Mouse (Mus musculus): ENCODE results near the gene Vmp1. TPM values are rescaled to one million over a fixed set of nuclear protein-coding genes. Genes with fewer than 3 reads are reported as not detected.
A peak's percentile ranks its signal among the peaks of the same experiment; 100 is the strongest.

The Vmp1 gene
- polyA plus RNA-seq, 1 experiment, result 157 TPM

DNA sequence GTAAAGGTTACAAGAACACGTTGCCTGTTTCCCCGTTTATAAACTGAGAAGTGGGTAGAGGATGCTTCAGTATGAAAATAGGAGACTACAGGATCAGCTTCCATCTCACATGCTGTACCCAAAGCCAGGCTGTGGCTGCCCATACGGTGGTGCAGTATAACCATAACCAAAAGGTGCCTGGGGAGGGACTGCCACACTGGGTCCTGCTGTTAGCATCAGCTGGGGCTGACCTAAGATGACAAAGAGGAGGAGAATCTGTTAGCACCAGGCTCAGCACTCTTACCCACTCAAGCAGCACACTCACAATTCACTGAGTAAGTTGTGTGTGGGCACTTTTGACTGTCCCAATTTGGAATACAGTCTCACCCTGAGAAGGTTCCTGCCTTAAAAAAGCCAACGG, 11.8 kb upstream of the Vmp1 start:
- Histone ChIP-seq H3K27me3 (ENCODE audit: control insufficient read depth, insufficient read depth, insufficient read length) (no peaks in the 10 kb centered on the region), H3K36me3 (ENCODE audit: control insufficient read depth, insufficient read depth) (peaks cover 96% of the 10 kb centered on the region), H3K4me3 (ENCODE audit: insufficient read depth, poor library complexity, severe bottlenecking) (no peak overlapping the region), H3K79me3 (ENCODE audit: low read depth) (peaks cover 3% of the 10 kb centered on the region), H3K79me2 (ENCODE audit: control insufficient read depth, insufficient read depth) (peaks cover 25% of the 10 kb centered on the region), H3ac (ENCODE audit: control insufficient read depth, insufficient read length, low read depth) (no peak overlapping the region)
- TF ChIP-seq FOSL1 (IDR thresholded peaks at IDR 0.05; ENCODE audit: insufficient read depth, low read length, poor library complexity, severe bottlenecking) (no peak), CTCF (IDR thresholded peaks at IDR 0.05; ENCODE audit: control insufficient read depth, insufficient read depth, insufficient read length) (no peak), MYOD1 (IDR thresholded peaks at IDR 0.05; ENCODE audit: control insufficient read depth, insufficient read length, low read depth) (no peak), USF1 (IDR thresholded peaks at IDR 0.05; ENCODE audit: low read depth) (no peak), CEBPB (IDR thresholded peaks at IDR 0.05; ENCODE audit: low read depth) (no peak), MAX (IDR thresholded peaks at IDR 0.05) (no peak), MYOG (IDR thresholded peaks at IDR 0.05; ENCODE audit: control insufficient read depth, extremely low read depth, insufficient read length) (no peak)

DNA sequence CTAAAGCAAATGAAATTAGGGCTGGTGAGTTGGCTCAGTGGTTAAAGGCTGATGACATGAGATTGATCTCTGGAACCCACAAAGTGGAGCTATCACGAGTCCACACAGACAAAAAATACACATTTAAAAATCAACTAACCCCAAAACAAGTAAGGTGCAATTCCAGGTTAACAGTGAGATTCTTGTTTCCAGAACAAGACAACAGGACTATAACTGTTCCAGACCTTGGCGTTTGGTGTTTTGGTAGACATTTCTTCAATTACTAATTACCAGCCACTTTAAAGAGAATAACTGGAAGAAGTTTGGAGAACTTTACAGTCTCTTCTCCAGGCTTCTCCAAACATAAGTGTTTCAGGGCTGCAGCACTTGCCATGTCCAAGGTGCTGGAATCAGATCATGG, 8.9 kb upstream of the Vmp1 start:
- Histone ChIP-seq H3K36me3 (ENCODE audit: control insufficient read depth, insufficient read depth) (peaks cover 95% of the 10 kb centered on the region), H3K27me3 (ENCODE audit: control insufficient read depth, insufficient read depth, insufficient read length) (no peaks in the 10 kb centered on the region), H3K79me2 (ENCODE audit: control insufficient read depth, insufficient read depth) (peaks cover 54% of the 10 kb centered on the region), H3ac (ENCODE audit: control insufficient read depth, insufficient read length, low read depth) (no peak overlapping the region), H3K79me3 (ENCODE audit: low read depth) (peaks cover 29% of the 10 kb centered on the region), H3K4me3 (ENCODE audit: insufficient read depth, poor library complexity, severe bottlenecking) (no peak overlapping the region)
- no peak for TF ChIP-seq MYOD1 (IDR thresholded peaks at IDR 0.05; ENCODE audit: control insufficient read depth, insufficient read length, low read depth)
- TF ChIP-seq MYOG (IDR thresholded peaks at IDR 0.05; ENCODE audit: control insufficient read depth, extremely low read depth, insufficient read length), result no peak
- no peak for TF ChIP-seq FOSL1 (IDR thresholded peaks at IDR 0.05; ENCODE audit: insufficient read depth, low read length, poor library complexity, severe bottlenecking)
- no peak for TF ChIP-seq USF1 (IDR thresholded peaks at IDR 0.05; ENCODE audit: low read depth)
- TF ChIP-seq CEBPB (IDR thresholded peaks at IDR 0.05; ENCODE audit: low read depth), result no peak
- no peak for TF ChIP-seq CTCF (IDR thresholded peaks at IDR 0.05; ENCODE audit: control insufficient read depth, insufficient read depth, insufficient read length)
- no peak for TF ChIP-seq MAX (IDR thresholded peaks at IDR 0.05)

DNA sequence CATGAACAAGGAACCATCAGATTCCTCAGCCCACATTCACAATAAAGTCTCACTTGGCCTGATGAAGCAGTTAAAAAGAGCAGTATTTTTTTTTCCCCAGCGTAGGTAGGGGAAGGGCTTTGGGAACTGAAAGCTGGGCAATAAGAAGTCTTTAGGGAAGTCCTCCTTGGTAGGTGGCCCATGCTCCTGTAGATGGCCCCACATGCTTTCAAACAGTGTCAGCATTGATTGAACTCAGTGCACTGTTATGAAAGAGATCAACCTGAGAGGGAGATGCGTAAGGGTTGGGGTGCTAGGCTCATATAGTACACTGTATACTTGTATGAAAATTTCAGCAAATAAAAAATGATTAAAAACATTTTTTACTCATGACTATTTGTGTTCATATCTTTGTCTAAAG, 8.3 kb upstream of the Vmp1 start:
- H3K27me3 ChIP-seq (ENCODE audit: control insufficient read depth, insufficient read depth, insufficient read length), result no peaks in the 10 kb centered on the region
- H3K36me3 ChIP-seq (ENCODE audit: control insufficient read depth, insufficient read depth), result peaks cover 95% of the 10 kb centered on the region
- peaks cover 60% of the 10 kb centered on the region for H3K79me2 ChIP-seq (ENCODE audit: control insufficient read depth, insufficient read depth)
- no peak overlapping the region for H3ac ChIP-seq (ENCODE audit: control insufficient read depth, insufficient read length, low read depth)
- peaks cover 35% of the 10 kb centered on the region for H3K79me3 ChIP-seq (ENCODE audit: low read depth)
- H3K4me3 ChIP-seq (ENCODE audit: insufficient read depth, poor library complexity, severe bottlenecking), result no peak overlapping the region
- TF ChIP-seq MYOD1 (IDR thresholded peaks at IDR 0.05; ENCODE audit: control insufficient read depth, insufficient read length, low read depth) (no peak), FOSL1 (IDR thresholded peaks at IDR 0.05; ENCODE audit: insufficient read depth, low read length, poor library complexity, severe bottlenecking) (no peak), CTCF (IDR thresholded peaks at IDR 0.05; ENCODE audit: control insufficient read depth, insufficient read depth, insufficient read length) (no peak), USF1 (IDR thresholded peaks at IDR 0.05; ENCODE audit: low read depth) (no peak), MAX (IDR thresholded peaks at IDR 0.05) (no peak), CEBPB (IDR thresholded peaks at IDR 0.05; ENCODE audit: low read depth) (no peak), MYOG (IDR thresholded peaks at IDR 0.05; ENCODE audit: control insufficient read depth, extremely low read depth, insufficient read length) (no peak)

GRCm38 (mm10) chr11:86691482-86691881, 7.8 kb upstream of the Vmp1 start:
- H3K27me3 ChIP-seq (ENCODE audit: control insufficient read depth, insufficient read depth, insufficient read length), result no peaks in the 10 kb centered on the region
- H3K36me3 ChIP-seq (ENCODE audit: control insufficient read depth, insufficient read depth), result peaks cover 95% of the 10 kb centered on the region
- TF ChIP-seq MYOG (IDR thresholded peaks at IDR 0.05; ENCODE audit: control insufficient read depth, extremely low read depth, insufficient read length) (no peak), CEBPB (IDR thresholded peaks at IDR 0.05; ENCODE audit: low read depth) (peak; percentile 81)

DNA sequence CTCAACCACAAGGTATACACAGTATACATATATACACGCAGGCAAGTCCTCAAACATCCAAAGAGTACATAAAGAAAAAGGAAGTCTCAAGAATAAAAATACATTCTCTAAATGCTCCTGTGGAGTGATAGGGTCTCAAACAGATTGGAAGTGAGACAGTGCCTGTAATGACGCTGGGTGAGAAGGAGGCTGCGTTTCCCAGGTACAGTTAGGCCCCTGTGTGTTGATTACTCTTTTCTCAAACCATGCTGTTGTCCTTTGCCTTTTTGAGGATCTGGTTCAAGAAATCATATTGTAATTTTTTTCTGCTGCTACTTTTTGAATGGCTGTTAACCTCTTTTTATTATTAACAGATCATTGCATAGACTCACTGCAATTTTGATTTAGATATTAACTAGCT, 6.7 kb upstream of the Vmp1 start:
- Histone ChIP-seq H3K27me3 (ENCODE audit: control insufficient read depth, insufficient read depth, insufficient read length) (no peaks in the 10 kb centered on the region), H3K79me3 (ENCODE audit: low read depth) (peaks cover 51% of the 10 kb centered on the region), H3ac (ENCODE audit: control insufficient read depth, insufficient read length, low read depth) (no peak overlapping the region), H3K36me3 (ENCODE audit: control insufficient read depth, insufficient read depth) (peaks cover 93% of the 10 kb centered on the region), H3K79me2 (ENCODE audit: control insufficient read depth, insufficient read depth) (peaks cover 76% of the 10 kb centered on the region), H3K4me3 (ENCODE audit: insufficient read depth, poor library complexity, severe bottlenecking) (no peak overlapping the region)
- TF ChIP-seq CTCF (IDR thresholded peaks at IDR 0.05; ENCODE audit: control insufficient read depth, insufficient read depth, insufficient read length) (no peak), MYOG (IDR thresholded peaks at IDR 0.05; ENCODE audit: control insufficient read depth, extremely low read depth, insufficient read length) (no peak), FOSL1 (IDR thresholded peaks at IDR 0.05; ENCODE audit: insufficient read depth, low read length, poor library complexity, severe bottlenecking) (no peak), USF1 (IDR thresholded peaks at IDR 0.05; ENCODE audit: low read depth) (no peak), CEBPB (IDR thresholded peaks at IDR 0.05; ENCODE audit: low read depth) (no peak), MYOD1 (IDR thresholded peaks at IDR 0.05; ENCODE audit: control insufficient read depth, insufficient read length, low read depth) (no peak), MAX (IDR thresholded peaks at IDR 0.05) (no peak)

More at GRCm38 (mm10) chr11:86691482-86691881, 7.8 kb upstream of the Vmp1 start:
- Histone ChIP-seq H3ac (ENCODE audit: control insufficient read depth, insufficient read length, low read depth) (no peak overlapping the region), H3K79me3 (ENCODE audit: low read depth) (peaks cover 40% of the 10 kb centered on the region), H3K4me3 (ENCODE audit: insufficient read depth, poor library complexity, severe bottlenecking) (no peak overlapping the region), H3K79me2 (ENCODE audit: control insufficient read depth, insufficient read depth) (peaks cover 65% of the 10 kb centered on the region)

- peaks cover 100% of the 10 kb centered on the region for H3K79me2 ChIP-seq (ENCODE audit: control insufficient read depth, insufficient read depth)
- H3K4me3 ChIP-seq (ENCODE audit: insufficient read depth, poor library complexity, severe bottlenecking), result peak overlapping the region; percentile 90
- H3K27me3 ChIP-seq (ENCODE audit: control insufficient read depth, insufficient read depth, insufficient read length), result no peaks in the 10 kb centered on the region
- peaks cover 45% of the 10 kb centered on the region for H3K36me3 ChIP-seq (ENCODE audit: control insufficient read depth, insufficient read depth)
- peaks cover 91% of the 10 kb centered on the region for H3K79me3 ChIP-seq (ENCODE audit: low read depth)
- TF ChIP-seq FOSL1 (IDR thresholded peaks at IDR 0.05; ENCODE audit: insufficient read depth, low read length, poor library complexity, severe bottlenecking), result no peak
- no peak for TF ChIP-seq MYOD1 (IDR thresholded peaks at IDR 0.05; ENCODE audit: control insufficient read depth, insufficient read length, low read depth)
- no peak for TF ChIP-seq MAX (IDR thresholded peaks at IDR 0.05)
- no peak for TF ChIP-seq CEBPB (IDR thresholded peaks at IDR 0.05; ENCODE audit: low read depth)
- peak overlapping the region; percentile 59 for H3ac ChIP-seq (ENCODE audit: control insufficient read depth, insufficient read length, low read depth)
Measured at GRCm38 (mm10) chr11:86685366-86685765, 1.7 kb upstream of the Vmp1 start.

Measured in C2C12 (cell line).